ENCODE assay signal across 8 mouse cellular contexts in genomic region chr8:57333795-57334551, GRCm38 (mm10). TPM values are rescaled to one million over a fixed set of nuclear protein-coding genes. Genes with fewer than 3 reads are reported as not detected.
DNase-seq lines count a peak whose midpoint lies in the region; ATAC-seq lines count a peak whose summit lies in the region.
"Had no signal": no experiment of that assay in that cellular context is flagged by ENCODE, and none has a peak within 500 bp of the region (broad histone marks: within the 10 kb centered on the region; RNA-seq: fewer than 3 reads in every experiment).

No protein-coding gene starts in this region.

- DNase-seq in neural tube, embryonic 10.5 days (ENCODE audit: extremely low spot score, low spot score) = peak; percentile 76
- DNase-seq in forebrain, embryonic 14.5 days (ENCODE audit: low spot score) = no peak
- no peak for DNase-seq in B cell, adult 2 months

- no peak overlapping the region for H3K4me2 ChIP-seq in neural tube, embryonic 15.5 days
- H3K4me2 ChIP-seq in forebrain, embryonic 14.5 days (ENCODE audit: low read length) = no peak overlapping the region
- peak overlapping the region; percentile 58 for H3K4me2 ChIP-seq in intestine, embryonic 15.5 days (replicated peaks)
- H3K4me2 ChIP-seq in stomach, embryonic 16.5 days (ENCODE audit: low read depth, low read length) = peak overlapping the region; percentile 56
- H3K4me2 ChIP-seq: neural tube, embryonic 12.5 days had no signal

- peaks cover 96% of the 10 kb centered on the region for H3K27me3 ChIP-seq in neural tube, embryonic 15.5 days (replicated peaks)
- H3K27me3 ChIP-seq in forebrain, embryonic 14.5 days (replicated peaks; ENCODE audit: control insufficient read depth, insufficient read depth, low read length) = peaks cover 93% of the 10 kb centered on the region
- H3K27me3 ChIP-seq in intestine, embryonic 15.5 days (replicated peaks) = peaks cover 32% of the 10 kb centered on the region
- peaks cover 47% of the 10 kb centered on the region for H3K27me3 ChIP-seq in stomach, embryonic 16.5 days (ENCODE audit: control insufficient read depth, insufficient read depth, low read length)

- no peak overlapping the region for H3K27ac ChIP-seq in neural tube, embryonic 15.5 days (replicated peaks)
- H3K27ac ChIP-seq in forebrain, embryonic 14.5 days (ENCODE audit: low read depth, low read length) = no peak overlapping the region
- H3K27ac ChIP-seq in intestine, embryonic 15.5 days = peak overlapping the region; percentile 75; the same call in 1 of the 2 replicates
- H3K27ac ChIP-seq in stomach, embryonic 16.5 days (ENCODE audit: low read length) = peak overlapping the region; percentile 79
- H3K27ac ChIP-seq: neural tube, embryonic 12.5 days had no signal

- ATAC-seq in neural tube, embryonic 15.5 days (ENCODE audit: low FRiP score) = no peak
- ATAC-seq in forebrain, embryonic 14.5 days = peak; percentile 30; the same call in 1 of the 2 replicates
- ATAC-seq in intestine, embryonic 15.5 days = peak; percentile 51
- peak; percentile 51 for ATAC-seq in stomach, embryonic 16.5 days (ENCODE audit: insufficient read depth, low FRiP score)
- ATAC-seq in cerebellum, adult (ENCODE audit: insufficient number of reproducible peaks, low FRiP score, low TSS enrichment) = no peak

- under 1% methylated on average over 41 of the region's 41 CpGs for WGBS in neural tube, embryonic 15.5 days
- WGBS in forebrain, embryonic 14.5 days = under 1% methylated on average over 41 of the region's 41 CpGs
- under 1% methylated on average over 41 of the region's 41 CpGs for WGBS in intestine, embryonic 15.5 days
- 1% methylated on average over 41 of the region's 41 CpGs for WGBS in stomach, embryonic 16.5 days

- H3K36me3 ChIP-seq in neural tube, embryonic 15.5 days = no peaks in the 10 kb centered on the region
- H3K36me3 ChIP-seq in forebrain, embryonic 14.5 days (ENCODE audit: control insufficient read depth, insufficient read depth, low read length) = no peaks in the 10 kb centered on the region
- no peaks in the 10 kb centered on the region for H3K36me3 ChIP-seq in intestine, embryonic 15.5 days
- no peaks in the 10 kb centered on the region for H3K36me3 ChIP-seq in stomach, embryonic 16.5 days (ENCODE audit: control insufficient read depth, insufficient read depth, low read length)
- H3K36me3 ChIP-seq: neural tube, embryonic 12.5 days had no signal

- H3K9me3 ChIP-seq in neural tube, embryonic 15.5 days (replicated peaks) = no peaks in the 10 kb centered on the region
- H3K9me3 ChIP-seq in forebrain, embryonic 14.5 days (replicated peaks; ENCODE audit: control insufficient read depth, low read length) = no peaks in the 10 kb centered on the region
- no peaks in the 10 kb centered on the region for H3K9me3 ChIP-seq in intestine, embryonic 15.5 days
- no peaks in the 10 kb centered on the region for H3K9me3 ChIP-seq in stomach, embryonic 16.5 days (replicated peaks; ENCODE audit: control insufficient read depth, low read length)
- H3K9me3 ChIP-seq: neural tube, embryonic 12.5 days had no signal

- H3K4me1 ChIP-seq in neural tube, embryonic 15.5 days = 0 out of 2 replicates have a peak, but pooled peaks cover 8% of the 10 kb centered on the region
- H3K4me1 ChIP-seq in forebrain, embryonic 14.5 days (ENCODE audit: control insufficient read depth, insufficient read depth, low read length) = no peaks in the 10 kb centered on the region
- H3K4me1 ChIP-seq in intestine, embryonic 15.5 days (replicated peaks) = no peaks in the 10 kb centered on the region
- H3K4me1 ChIP-seq in stomach, embryonic 16.5 days (ENCODE audit: control insufficient read depth, insufficient read depth, low read length) = peaks cover 5% of the 10 kb centered on the region; the same call in 1 of the 2 replicates

- no peak overlapping the region for H3K9ac ChIP-seq in neural tube, embryonic 15.5 days (replicated peaks)
- H3K9ac ChIP-seq in forebrain, embryonic 14.5 days (ENCODE audit: low read length) = no peak overlapping the region
- peak overlapping the region; percentile 34 for H3K9ac ChIP-seq in intestine, embryonic 15.5 days
- peak overlapping the region; percentile 52 for H3K9ac ChIP-seq in stomach, embryonic 16.5 days (ENCODE audit: low read length)
- H3K9ac ChIP-seq: neural tube, embryonic 12.5 days had no signal

- H3K4me3 ChIP-seq in neural tube, embryonic 15.5 days (replicated peaks) = no peak overlapping the region
- H3K4me3 ChIP-seq in forebrain, embryonic 14.5 days (ENCODE audit: low read depth, low read length) = no peak overlapping the region
- H3K4me3 ChIP-seq in intestine, embryonic 15.5 days (replicated peaks) = peak overlapping the region; percentile 29
- peak overlapping the region; percentile 36 for H3K4me3 ChIP-seq in stomach, embryonic 16.5 days (replicated peaks; ENCODE audit: low read length)
- H3K4me3 ChIP-seq: neural tube, embryonic 12.5 days had no signal

RNA-seq across cellular contexts. Expression of gene Hand2, which starts 13.2 kb away (rescaled TPM):
- 1.0 TPM in 1 of 2 replicates, not detected in the other for polyA plus RNA-seq in neural tube, embryonic 15.5 days (2015; fragmentation: Nextera tagmentation; extraction: Ambion mirVana)
- polyA plus RNA-seq in forebrain, embryonic 14.5 days (2014; fragmentation: Nextera tagmentation; extraction: Ambion mirVana) = not detected in 2 replicates
- 6.7 and 9.4 TPM in 2 replicates for polyA plus RNA-seq in intestine, embryonic 15.5 days (2015; fragmentation: Nextera tagmentation; extraction: Ambion mirVana)
- 6.2 and 7.5 TPM in 2 replicates for polyA plus RNA-seq in stomach, embryonic 16.5 days (2015; fragmentation: Nextera tagmentation; extraction: Ambion mirVana)

Comparison
In these comparisons a context has a peak if more than half of its experiments do, and no peak if none do; other contexts are left out.
1. ATAC-seq: peak in forebrain, embryonic 14.5 days (single experiment), intestine, embryonic 15.5 days (single experiment) and stomach, embryonic 16.5 days (single experiment); none in neural tube, embryonic 15.5 days (single experiment) and cerebellum, adult (single experiment).
2. H3K27ac ChIP-seq: peak in intestine, embryonic 15.5 days (single experiment) and stomach, embryonic 16.5 days (single experiment); none in neural tube, embryonic 15.5 days (single experiment) and forebrain, embryonic 14.5 days (single experiment).
3. H3K4me2 ChIP-seq: peak in intestine, embryonic 15.5 days (single experiment) and stomach, embryonic 16.5 days (single experiment); none in neural tube, embryonic 15.5 days (single experiment) and forebrain, embryonic 14.5 days (single experiment).
4. H3K4me3 ChIP-seq: peak in intestine, embryonic 15.5 days (single experiment) and stomach, embryonic 16.5 days (single experiment); none in neural tube, embryonic 15.5 days (single experiment) and forebrain, embryonic 14.5 days (single experiment).
5. H3K9ac ChIP-seq: peak in intestine, embryonic 15.5 days (single experiment) and stomach, embryonic 16.5 days (single experiment); none in neural tube, embryonic 15.5 days (single experiment) and forebrain, embryonic 14.5 days (single experiment).